Mouse (Mus musculus): ENCODE data around the gene Sdk1. TPM values are rescaled to one million over a fixed set of nuclear protein-coding genes. Genes with fewer than 3 reads are reported as not detected.

Sdk1 gene
- total RNA-seq, 1 experiment from 2014 or later = not detected

DNA sequence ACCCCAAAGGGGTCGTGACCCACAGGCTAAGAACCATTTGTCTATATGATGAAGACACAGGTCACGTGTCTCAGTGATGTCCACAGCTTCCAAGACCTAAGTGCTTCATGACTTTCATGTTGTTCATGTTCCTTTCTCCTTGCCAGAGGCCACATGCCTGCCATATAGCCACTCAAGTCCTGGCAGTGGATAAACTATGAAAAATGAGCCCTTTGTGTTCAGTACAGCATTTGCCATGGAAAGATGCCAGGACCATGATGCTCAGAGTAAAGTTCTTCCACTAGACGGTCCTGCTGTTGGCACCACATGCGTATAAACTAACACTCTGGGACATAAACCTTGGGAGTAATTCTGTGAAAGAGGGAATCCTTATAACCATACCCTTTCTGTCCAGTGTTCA lies 75.8 kb downstream of the Sdk1 start:
- ATAC-seq (replicated peaks; ENCODE audit: low read depth, poor library complexity, severe bottlenecking) = no peak

DNA sequence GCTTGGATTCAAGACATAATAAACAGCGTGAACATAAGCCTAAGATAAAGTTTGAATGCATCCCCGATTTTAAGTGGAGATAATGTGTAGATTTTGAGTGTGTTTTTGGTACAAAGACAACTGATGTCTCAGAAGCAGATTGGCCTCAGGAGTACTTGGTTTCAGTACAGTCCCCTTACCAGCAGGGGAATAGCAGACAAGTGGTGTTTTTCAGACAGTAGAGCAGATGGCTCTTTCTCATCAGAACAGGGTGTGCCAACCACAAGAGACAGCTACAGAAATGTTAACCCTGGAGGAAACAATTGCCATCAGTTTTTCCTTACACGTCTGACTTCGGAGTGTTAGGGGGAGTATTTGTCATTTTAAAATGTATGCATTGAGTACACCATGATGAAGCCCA lies 83.6 kb downstream of the Sdk1 start:
- ATAC-seq (replicated peaks; ENCODE audit: low read depth, poor library complexity, severe bottlenecking) = no peak

DNA sequence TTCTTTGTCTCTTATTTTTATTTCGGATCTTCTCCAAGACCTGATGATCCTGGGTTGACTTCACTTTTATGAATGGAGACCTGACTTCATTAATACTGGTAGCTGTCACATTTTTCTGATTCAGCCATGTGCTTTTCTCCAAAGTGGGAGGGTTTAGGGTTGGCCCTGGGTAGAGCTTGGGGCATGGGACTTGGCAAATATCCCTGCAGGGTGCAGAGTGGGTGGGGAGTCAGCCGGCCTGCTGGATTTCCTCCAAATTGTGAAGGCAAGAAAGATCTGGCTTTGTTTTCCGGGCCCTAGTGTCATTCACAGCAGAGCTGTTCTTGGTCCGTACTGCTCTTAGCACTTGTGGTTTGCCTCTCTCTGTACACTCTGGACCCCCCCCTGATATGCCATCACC lies 103.1 kb downstream of the Sdk1 start:
- no peak for ATAC-seq (replicated peaks; ENCODE audit: low read depth, poor library complexity, severe bottlenecking)

DNA sequence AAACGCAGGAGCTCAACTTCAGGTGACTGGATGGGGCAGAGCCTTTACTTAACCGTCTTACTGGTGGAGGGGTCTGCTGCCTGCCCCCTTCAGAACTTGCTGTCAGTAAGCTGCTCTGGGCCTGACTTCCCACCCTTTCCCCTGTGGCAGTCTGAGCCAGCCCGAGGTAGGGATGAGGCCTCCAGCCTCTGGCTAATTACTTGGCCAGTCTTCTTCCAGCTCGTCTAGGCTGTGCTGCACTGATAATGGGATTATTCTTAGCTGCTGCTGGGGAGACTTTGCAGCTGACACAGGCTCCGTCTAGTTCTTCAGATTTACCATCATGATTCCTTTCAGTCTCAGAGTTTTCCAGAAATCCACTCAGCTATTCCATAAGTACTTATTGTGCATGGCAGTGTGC lies 104.2 kb downstream of the Sdk1 start:
- no peak for ATAC-seq (replicated peaks; ENCODE audit: low read depth, poor library complexity, severe bottlenecking)

DNA sequence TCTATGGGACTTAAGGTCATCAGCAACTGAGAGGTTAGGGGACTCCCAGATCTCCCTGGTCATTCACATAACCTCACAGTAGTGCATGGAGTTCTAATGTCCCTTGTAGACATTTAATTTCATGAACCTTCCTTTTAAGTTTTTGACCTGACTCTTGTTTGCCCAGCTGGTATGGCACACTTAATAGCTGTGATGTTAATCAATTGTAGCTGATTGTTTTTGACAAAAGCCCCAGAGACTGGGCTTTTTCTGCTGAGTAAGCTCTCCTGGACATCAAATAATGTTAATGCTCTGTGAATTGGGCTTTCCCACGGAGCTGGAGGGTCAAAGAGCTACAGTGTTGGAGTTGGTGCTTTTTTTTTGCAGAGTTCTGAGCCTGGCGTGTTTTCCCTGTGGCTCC lies 121.4 kb downstream of the Sdk1 start:
- no peak for ATAC-seq (replicated peaks; ENCODE audit: low read depth, poor library complexity, severe bottlenecking)

GRCm38 (mm10) chr5:141363956-141364355 lies 122.7 kb downstream of the Sdk1 start:
- ATAC-seq (replicated peaks; ENCODE audit: low read depth, poor library complexity, severe bottlenecking) = no peak

DNA sequence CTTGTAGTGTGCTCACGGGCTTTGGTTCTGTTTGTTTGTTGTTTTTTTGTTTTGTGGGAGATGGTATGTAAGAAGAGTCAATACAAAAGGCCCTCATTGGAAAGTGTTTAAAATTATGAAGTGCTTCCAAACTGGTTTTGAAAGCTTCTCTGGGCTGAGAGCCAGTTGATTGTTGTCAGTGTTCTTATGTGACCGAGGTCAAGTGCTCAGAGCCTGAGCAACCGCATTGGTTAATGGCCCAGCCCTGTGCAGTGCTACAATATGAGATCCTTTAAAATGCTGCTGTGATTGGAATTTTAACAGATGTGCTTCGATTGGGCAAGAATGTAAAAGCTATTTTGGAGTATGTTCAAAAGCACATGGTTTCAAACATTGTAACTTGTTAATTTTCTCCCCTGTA lies 127.3 kb downstream of the Sdk1 start:
- ATAC-seq (replicated peaks; ENCODE audit: low read depth, poor library complexity, severe bottlenecking) = no peak

DNA sequence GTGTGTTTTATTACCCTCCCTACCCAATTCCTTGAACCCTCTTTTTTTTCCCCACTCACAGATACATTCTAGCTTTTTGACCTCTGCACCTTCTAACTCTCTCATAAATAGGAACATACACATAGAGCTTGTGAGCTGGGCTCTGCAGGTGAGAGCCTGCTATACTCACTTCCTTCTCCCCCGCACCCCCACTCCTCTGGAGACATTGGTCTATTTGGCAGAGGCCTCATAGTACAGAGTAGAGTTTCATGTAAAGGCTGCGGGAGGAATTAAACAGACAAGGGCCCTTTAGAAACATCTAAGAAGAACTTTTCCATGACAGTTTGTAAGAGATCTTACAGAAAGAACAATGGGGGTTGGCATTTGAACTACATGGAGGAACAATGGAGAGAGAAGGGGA lies 133.5 kb downstream of the Sdk1 start:
- no peak for ATAC-seq (replicated peaks; ENCODE audit: low read depth, poor library complexity, severe bottlenecking)

- no peak for ATAC-seq (replicated peaks; ENCODE audit: low read depth, poor library complexity, severe bottlenecking)
Observed at GRCm38 (mm10) chr5:141379836-141380773, 138.8 kb downstream of the Sdk1 start.

- no peak for ATAC-seq (replicated peaks; ENCODE audit: low read depth, poor library complexity, severe bottlenecking)
Observed at GRCm38 (mm10) chr5:141380774-141381156, 139.5 kb downstream of the Sdk1 start.

GRCm38 (mm10) chr5:141381581-141381980 lies 140.3 kb downstream of the Sdk1 start:
- ATAC-seq (replicated peaks; ENCODE audit: low read depth, poor library complexity, severe bottlenecking) = no peak

DNA sequence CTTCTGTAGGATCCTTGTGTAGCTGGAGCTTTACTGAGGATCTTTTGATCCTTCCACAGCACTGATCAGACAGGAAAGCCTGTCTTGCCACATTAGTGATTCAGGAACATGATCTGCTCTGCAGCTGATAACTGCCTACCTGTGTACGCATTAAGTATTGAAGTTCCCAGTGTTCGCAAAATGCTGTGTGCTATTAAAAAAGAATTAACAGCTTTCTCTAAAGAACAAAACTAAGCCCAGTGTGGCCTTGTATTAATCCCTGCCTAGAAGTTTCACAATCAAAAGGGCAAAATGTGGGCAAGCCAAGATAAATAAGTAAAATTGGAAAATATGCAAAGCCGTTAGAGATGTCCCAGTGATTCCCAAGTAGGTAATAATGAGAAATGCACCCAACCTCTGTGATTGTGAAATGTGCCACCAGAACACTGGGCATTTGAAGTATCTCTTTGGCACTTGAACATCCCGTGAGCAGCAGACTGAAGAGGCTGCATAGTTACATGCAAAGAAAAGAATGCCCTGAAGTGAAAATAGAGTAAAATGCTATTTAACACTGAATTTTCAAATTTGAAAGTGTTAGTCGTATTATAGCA lies 141.1 kb downstream of the Sdk1 start:
- ATAC-seq (replicated peaks; ENCODE audit: low read depth, poor library complexity, severe bottlenecking) = no peak

DNA sequence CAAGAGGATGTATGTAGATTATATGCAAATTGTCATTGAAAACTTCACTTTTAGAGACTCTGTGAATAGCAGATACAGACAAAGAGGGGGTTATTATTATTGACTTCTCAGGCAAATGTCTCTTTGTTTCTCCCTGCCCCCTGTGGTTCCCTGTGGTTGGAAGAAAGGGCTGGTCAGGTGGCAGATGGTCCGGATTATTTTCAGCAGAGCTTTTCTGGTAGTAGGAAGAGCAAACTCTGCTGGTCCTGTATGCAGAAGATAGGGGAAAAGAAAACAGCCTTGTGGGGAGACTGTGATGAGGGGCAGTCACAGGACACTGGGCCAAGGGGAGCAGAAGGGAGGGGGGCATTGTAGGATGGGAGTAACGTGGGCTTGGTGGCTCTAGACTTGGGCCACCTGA lies 147.2 kb downstream of the Sdk1 start:
- ATAC-seq (replicated peaks; ENCODE audit: low read depth, poor library complexity, severe bottlenecking) = no peak

DNA sequence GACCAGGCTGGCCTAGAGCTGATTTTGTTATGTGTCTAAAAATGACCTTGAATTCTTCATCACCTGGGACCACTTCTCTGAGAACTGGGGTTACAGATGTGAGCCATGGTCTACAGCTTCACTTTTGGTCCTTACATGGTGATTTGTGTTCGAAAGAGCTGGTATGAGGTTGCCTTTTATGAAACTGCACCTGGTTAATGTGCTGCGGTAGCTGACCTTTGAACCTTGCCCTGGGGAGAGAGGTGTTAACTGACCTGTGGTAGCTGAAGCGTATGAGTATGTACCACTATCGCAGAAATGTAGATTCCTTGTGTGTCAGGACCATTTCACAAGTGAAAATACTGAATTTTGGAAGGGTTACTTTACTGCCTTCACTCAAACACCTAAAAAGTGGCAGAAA lies 149.3 kb downstream of the Sdk1 start:
- no peak for ATAC-seq (replicated peaks; ENCODE audit: low read depth, poor library complexity, severe bottlenecking)

DNA sequence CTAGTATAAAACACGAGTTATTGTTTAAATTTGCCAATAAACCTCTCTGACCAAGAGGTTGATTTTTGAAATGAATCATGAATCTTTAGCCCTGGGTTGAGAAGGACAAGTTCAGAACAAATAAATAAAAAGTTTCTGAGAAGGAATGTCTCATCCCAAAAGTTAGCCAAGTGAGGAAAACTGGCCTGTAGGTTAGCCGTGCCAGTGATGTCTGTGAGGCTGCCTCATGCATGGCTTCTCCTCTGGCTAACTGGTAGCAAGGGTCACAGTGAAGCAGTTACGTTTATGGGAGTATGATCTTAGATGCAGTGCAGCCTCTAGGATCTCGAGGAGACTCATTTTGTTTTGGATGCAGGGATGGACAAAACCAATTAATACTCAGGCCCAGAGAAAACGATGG lies 149.9 kb downstream of the Sdk1 start:
- ATAC-seq (replicated peaks; ENCODE audit: low read depth, poor library complexity, severe bottlenecking) = no peak

DNA sequence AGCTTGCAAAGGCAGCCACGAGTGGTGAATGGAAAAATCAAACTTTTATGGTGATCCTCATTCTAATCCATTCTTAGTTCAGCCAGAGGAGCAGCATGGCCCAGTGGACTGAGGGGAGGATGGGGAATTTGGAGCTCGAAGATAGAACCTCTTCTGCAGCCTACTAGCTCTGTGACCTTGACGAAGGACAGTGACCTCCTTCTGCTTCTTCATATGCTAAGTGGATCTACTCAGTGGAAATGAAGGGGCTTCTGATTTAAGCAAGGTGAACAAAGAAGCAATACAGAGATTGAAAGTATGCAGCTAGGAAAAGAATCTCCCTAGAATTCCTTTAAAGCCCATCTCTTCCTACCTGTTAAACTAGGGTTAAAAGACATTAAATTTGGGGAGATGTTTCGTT lies 152.6 kb downstream of the Sdk1 start:
- ATAC-seq (replicated peaks; ENCODE audit: low read depth, poor library complexity, severe bottlenecking) = no peak

GRCm38 (mm10) chr5:141394586-141394985 lies 153.3 kb downstream of the Sdk1 start:
- ATAC-seq (replicated peaks; ENCODE audit: low read depth, poor library complexity, severe bottlenecking) = no peak

DNA sequence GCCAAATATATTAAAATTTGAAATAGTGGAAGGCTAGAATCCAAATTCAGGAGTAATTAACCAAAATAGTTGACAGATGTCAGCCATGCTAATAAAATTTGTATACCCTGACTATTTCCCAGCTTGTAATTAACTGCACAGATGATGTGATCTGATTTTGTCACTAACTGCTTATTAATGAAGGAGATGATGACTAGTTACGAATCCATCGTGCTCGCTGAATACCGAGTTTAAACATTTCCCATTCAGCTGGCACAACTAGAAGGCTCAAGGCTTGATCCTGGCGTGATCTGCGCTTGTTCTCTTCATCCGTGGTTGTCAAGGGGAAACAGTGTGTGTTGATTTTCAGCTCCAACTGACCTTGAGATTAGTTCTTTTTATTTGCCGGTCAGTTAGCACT lies 162.5 kb downstream of the Sdk1 start:
- ATAC-seq (replicated peaks; ENCODE audit: low read depth, poor library complexity, severe bottlenecking) = no peak

DNA sequence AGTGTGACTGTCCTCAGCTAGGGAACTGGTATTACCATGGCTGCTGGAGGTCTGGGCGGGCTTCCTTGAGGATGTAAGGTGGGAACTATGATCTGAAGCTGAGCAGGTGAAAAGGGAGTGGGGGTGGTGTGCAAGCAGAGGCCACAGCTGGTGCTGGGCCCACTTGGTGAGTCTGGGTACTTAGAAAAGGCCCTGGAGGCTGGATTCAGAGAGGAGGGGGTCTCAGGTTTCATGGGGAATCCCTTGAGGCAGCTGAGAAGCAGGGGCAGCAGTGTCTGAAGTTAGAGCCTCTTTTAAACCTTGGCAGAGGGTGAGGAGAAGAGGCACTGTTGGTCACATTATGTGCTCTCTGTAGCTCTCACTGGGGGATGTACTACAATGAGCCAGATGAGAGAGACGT lies 163.4 kb downstream of the Sdk1 start:
- no peak for ATAC-seq (replicated peaks; ENCODE audit: low read depth, poor library complexity, severe bottlenecking)

DNA sequence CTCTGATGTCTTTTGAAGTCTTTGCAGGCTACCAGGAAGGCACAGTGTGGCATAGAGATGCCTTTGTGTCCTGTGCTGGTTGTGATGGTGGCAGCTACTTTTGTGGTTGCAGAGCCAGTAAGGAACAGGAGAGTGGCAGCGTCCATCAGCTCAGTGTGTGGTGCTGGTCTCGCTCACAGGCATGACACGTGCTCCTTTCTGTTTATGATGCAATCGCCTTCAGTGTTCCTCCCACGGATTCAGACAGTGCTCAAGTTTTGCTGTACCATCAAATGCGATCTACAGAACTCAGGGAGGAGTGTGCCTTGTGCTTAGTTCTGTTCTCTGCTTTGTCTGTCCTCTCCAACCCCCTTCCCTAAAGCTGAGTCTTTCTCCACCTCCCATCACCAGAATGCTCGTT lies 165.6 kb downstream of the Sdk1 start:
- ATAC-seq (replicated peaks; ENCODE audit: low read depth, poor library complexity, severe bottlenecking) = no peak

- ATAC-seq (replicated peaks; ENCODE audit: low read depth, poor library complexity, severe bottlenecking) = no peak
Observed at GRCm38 (mm10) chr5:141413013-141413412, 171.7 kb downstream of the Sdk1 start.
